7 mouse cellular contexts compared by ENCODE assay signal in the genomic region with DNA sequence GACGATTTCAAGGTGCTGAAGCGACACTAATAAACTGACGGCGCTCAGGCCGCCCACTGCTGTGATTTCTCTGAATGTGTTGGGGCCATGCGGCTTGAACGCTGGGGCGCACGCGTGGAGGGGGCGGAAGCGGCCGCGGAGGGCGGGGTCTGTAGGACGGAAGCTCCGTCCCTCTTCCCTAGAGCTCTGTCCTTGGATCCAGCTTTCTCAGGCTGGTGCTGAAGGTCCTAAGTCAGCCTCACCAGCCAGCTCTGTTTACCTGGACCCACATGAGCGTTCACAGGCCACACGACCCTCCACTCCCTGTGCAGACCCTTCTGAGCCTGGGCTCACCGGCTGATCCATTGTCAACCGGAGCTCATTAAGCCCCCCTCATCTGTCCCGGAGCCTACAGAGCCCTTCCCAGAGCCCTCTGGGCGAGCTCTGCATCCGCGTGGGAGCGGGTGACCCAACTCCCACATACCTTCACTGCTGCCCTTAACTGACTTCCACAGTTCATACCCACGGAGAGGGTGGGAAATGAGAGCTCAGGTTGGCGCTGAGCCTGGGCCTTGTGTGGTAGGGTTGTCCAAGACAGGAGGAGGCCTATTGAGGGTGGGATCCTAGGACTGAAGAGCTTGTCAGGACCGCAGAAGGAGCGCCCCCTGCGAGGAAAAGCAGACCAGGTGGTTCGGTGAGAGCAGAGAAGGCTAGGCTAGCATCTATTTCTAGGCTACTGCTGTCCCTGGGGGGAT. TPM values are rescaled to one million over a fixed set of nuclear protein-coding genes. Genes with fewer than 3 reads are reported as not detected.
DNase-seq lines count a peak whose midpoint lies in the region; ATAC-seq and TF ChIP-seq lines count a peak whose summit lies in the region.

A gene (plus strand): TSS at position 174 of the 734 bp plus-strand sequence.

- peak; percentile 60 for ATAC-seq in erythroblast, adult 5-6 weeks (replicated peaks; ENCODE audit: low FRiP score, poor library complexity, severe bottlenecking)
- peak; percentile 93 for ATAC-seq in kidney, embryonic 15.5 days (replicated peaks; ENCODE audit: low FRiP score)
- ATAC-seq in limb, embryonic 15.5 days (ENCODE audit: insufficient number of reproducible peaks, low FRiP score, low TSS enrichment, low read depth), result peak; percentile 86
- ATAC-seq in midbrain, postnatal 0 days (ENCODE audit: low FRiP score), result peak; percentile 92

- peaks cover 21% of the 10 kb centered on the region for H3K4me1 ChIP-seq in heart, embryonic 10.5 days
- H3K4me1 ChIP-seq in kidney, embryonic 15.5 days, result peaks cover 21% of the 10 kb centered on the region
- peaks cover 21% of the 10 kb centered on the region for H3K4me1 ChIP-seq in limb, embryonic 15.5 days
- H3K4me1 ChIP-seq in midbrain, postnatal 0 days (ENCODE audit: insufficient read depth, low read length), result peaks cover 13% of the 10 kb centered on the region

- peak within 1 kb of the TSS; percentile 94 for H3K4me2 ChIP-seq in kidney, embryonic 15.5 days
- peak within 1 kb of the TSS; percentile 95 for H3K4me2 ChIP-seq in limb, embryonic 15.5 days
- H3K4me2 ChIP-seq in midbrain, postnatal 0 days (ENCODE audit: low read depth, low read length, poor library complexity, severe bottlenecking), result peak within 1 kb of the TSS; percentile 85

- peak within 1 kb of the TSS; percentile 92 for H3K27ac ChIP-seq in heart, embryonic 10.5 days
- H3K27ac ChIP-seq in kidney, embryonic 15.5 days, result peak within 1 kb of the TSS; percentile 94
- peak within 1 kb of the TSS; percentile 90 for H3K27ac ChIP-seq in limb, embryonic 15.5 days
- peak within 1 kb of the TSS; percentile 97 for H3K27ac ChIP-seq in midbrain, postnatal 0 days (ENCODE audit: low read depth, low read length)

- no peaks in the 10 kb centered on the region for H3K9me3 ChIP-seq in heart, embryonic 10.5 days
- no peaks in the 10 kb centered on the region for H3K9me3 ChIP-seq in kidney, embryonic 15.5 days (replicated peaks)
- no peaks in the 10 kb centered on the region for H3K9me3 ChIP-seq in limb, embryonic 15.5 days
- H3K9me3 ChIP-seq in midbrain, postnatal 0 days (ENCODE audit: low read length), result no peaks in the 10 kb centered on the region

- WGBS in heart, embryonic 10.5 days, result 5% methylated on average over 32 of the region's 32 CpGs
- WGBS in kidney, embryonic 15.5 days, result 2% methylated on average over 32 of the region's 32 CpGs
- WGBS in limb, embryonic 15.5 days, result 5% methylated on average over 32 of the region's 32 CpGs
- under 1% methylated on average over 31 of the region's 32 CpGs for WGBS in midbrain, postnatal 0 days

- H3K36me3 ChIP-seq in heart, embryonic 10.5 days, result peaks cover 25% of the 10 kb centered on the region
- H3K36me3 ChIP-seq in kidney, embryonic 15.5 days, result peaks cover 27% of the 10 kb centered on the region
- H3K36me3 ChIP-seq in limb, embryonic 15.5 days, result peaks cover 26% of the 10 kb centered on the region
- peaks cover 23% of the 10 kb centered on the region for H3K36me3 ChIP-seq in midbrain, postnatal 0 days (ENCODE audit: insufficient read depth, low read length)

- peak; percentile 96 for DNase-seq in brain, adult 2 months (ENCODE audit: low read depth, low spot score)
- peak; percentile 91 for DNase-seq in heart, embryonic 10.5 days (ENCODE audit: low spot score)
- DNase-seq in midbrain, postnatal 0 days (ENCODE audit: low spot score), result peak; percentile 90
- peak; percentile 61 to 71 for DNase-seq in spleen, postnatal 14 days (ENCODE audit: low spot score in 2 of 2)

- peak within 1 kb of the TSS; percentile 55 for H3K9ac ChIP-seq in kidney, embryonic 15.5 days
- peak within 1 kb of the TSS; percentile 47 for H3K9ac ChIP-seq in limb, embryonic 15.5 days
- peak within 1 kb of the TSS; percentile 80 for H3K9ac ChIP-seq in midbrain, postnatal 0 days (replicated peaks; ENCODE audit: low read length, poor library complexity, severe bottlenecking)

- no peaks in the 10 kb centered on the region for H3K27me3 ChIP-seq in heart, embryonic 10.5 days (ENCODE audit: insufficient read depth, poor library complexity, severe bottlenecking)
- H3K27me3 ChIP-seq in kidney, embryonic 15.5 days, result no peaks in the 10 kb centered on the region
- no peaks in the 10 kb centered on the region for H3K27me3 ChIP-seq in limb, embryonic 15.5 days
- no peaks in the 10 kb centered on the region for H3K27me3 ChIP-seq in midbrain, postnatal 0 days (ENCODE audit: insufficient read depth, low read length)

- TF ChIP-seq CTCF in midbrain, postnatal 0 days (IDR thresholded peaks at IDR 0.05), result no peak

- H3K4me3 ChIP-seq in heart, embryonic 10.5 days, result peak within 1 kb of the TSS; percentile 67
- H3K4me3 ChIP-seq in kidney, embryonic 15.5 days (replicated peaks), result peak within 1 kb of the TSS; percentile 51
- H3K4me3 ChIP-seq in limb, embryonic 15.5 days, result peak within 1 kb of the TSS; percentile 53
- H3K4me3 ChIP-seq in midbrain, postnatal 0 days (ENCODE audit: low read depth, low read length), result peak within 1 kb of the TSS; percentile 41

RNA-seq across cellular contexts. Expression of the gene that starts here (rescaled TPM):
- not detected in 2 replicates for total RNA-seq in erythroblast, adult 5-6 weeks (2015; ENCODE audit: low replicate concordance)
- 0.42 TPM in 1 of 2 replicates, not detected in the other for total RNA-seq in erythroblast, adult 5-6 weeks (2017; ENCODE audit: low replicate concordance)
- not detected in 2 replicates for polyA plus RNA-seq in heart, embryonic 10.5 days (2016; fragmentation: Nextera tagmentation; extraction: Ambion mirVana)
- 0.80 TPM in 1 of 2 replicates, not detected in the other for polyA plus RNA-seq in kidney, embryonic 15.5 days (2015; fragmentation: Nextera tagmentation; extraction: Ambion mirVana)
- polyA plus RNA-seq in limb, embryonic 15.5 days (2015; fragmentation: Nextera tagmentation; extraction: Ambion mirVana), result 0.19 TPM in 1 of 2 replicates, not detected in the other
- total RNA-seq in midbrain, postnatal 0 days (2014; rRNA removed), result 0.85 and 2.2 TPM in 2 replicates
- polyA plus RNA-seq in midbrain, postnatal 0 days (2015; fragmentation: Nextera tagmentation; extraction: Ambion mirVana), result 0.15 TPM in 1 of 2 replicates, not detected in the other

Comparison
In these comparisons a context has a peak if more than half of its experiments do, and no peak if none do; other contexts are left out.
1. Peak in every context shown above with its lines: DNase-seq, ATAC-seq, H3K4me3 ChIP-seq and H3K27ac ChIP-seq.
2. Peak in ATAC-seq in erythroblast, adult 5-6 weeks; RNA of the gene not detected or under 1 TPM.
3. Peak in DNase-seq, H3K4me3 ChIP-seq and H3K27ac ChIP-seq in heart, embryonic 10.5 days; RNA of the gene not detected or under 1 TPM.
4. Peak in ATAC-seq, H3K4me3 ChIP-seq, H3K27ac ChIP-seq, H3K9ac ChIP-seq and H3K4me2 ChIP-seq in kidney, embryonic 15.5 days; RNA of the gene not detected or under 1 TPM.
5. Peak in ATAC-seq, H3K4me3 ChIP-seq, H3K27ac ChIP-seq, H3K9ac ChIP-seq and H3K4me2 ChIP-seq in limb, embryonic 15.5 days; RNA of the gene not detected or under 1 TPM.